11 mouse cellular contexts compared by ENCODE assay signal in the genomic region with DNA sequence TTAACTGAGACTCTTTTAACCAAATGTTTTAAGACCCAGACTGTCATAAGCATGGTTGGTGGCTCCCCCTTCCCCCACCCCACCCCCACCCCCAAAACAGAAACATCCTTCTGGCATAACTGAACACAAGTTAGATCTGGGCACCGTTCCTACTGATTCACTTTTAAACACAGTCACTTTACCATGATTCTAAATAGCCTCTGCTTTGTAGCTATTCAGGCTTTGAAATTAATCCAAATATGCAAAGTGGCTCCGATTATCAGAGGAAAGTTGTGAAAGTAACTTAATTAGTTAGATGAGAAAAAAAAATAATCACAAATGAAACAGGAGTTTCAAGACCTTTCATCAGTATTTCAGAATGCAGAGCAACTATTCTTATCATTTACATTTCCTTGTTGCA. TPM values are rescaled to one million over a fixed set of nuclear protein-coding genes. Genes with fewer than 3 reads are reported as not detected.
DNase-seq lines count a peak whose midpoint lies in the region; ATAC-seq lines count a peak whose summit lies in the region.
"Had no signal": no experiment of that assay in that cellular context is flagged by ENCODE, and none has a peak within 500 bp of the region (broad histone marks: within the 10 kb centered on the region; RNA-seq: fewer than 3 reads in every experiment).

No protein-coding gene starts in this region.

- intact Hi-C loops in heart, postnatal 10 days (cut with DNase I): no loop called here

- WGBS in heart, embryonic 15.5 days: 34% methylated on average over 2 of the region's 2 CpGs
- WGBS in embryonic facial prominence, embryonic 12.5 days: 11% methylated on average over 2 of the region's 2 CpGs
- 23% methylated on average over 2 of the region's 2 CpGs for WGBS in hindbrain, embryonic 16.5 days
- 7% methylated on average over 2 of the region's 2 CpGs for WGBS in midbrain, embryonic 13.5 days

- H3K9me3 ChIP-seq in heart, embryonic 15.5 days (replicated peaks): no peaks in the 10 kb centered on the region
- H3K9me3 ChIP-seq in embryonic facial prominence, embryonic 12.5 days: no peaks in the 10 kb centered on the region
- no peaks in the 10 kb centered on the region for H3K9me3 ChIP-seq in hindbrain, embryonic 16.5 days (ENCODE audit: control insufficient read depth, low read length)
- no peaks in the 10 kb centered on the region for H3K9me3 ChIP-seq in midbrain, embryonic 13.5 days

- H3K27me3 ChIP-seq in heart, embryonic 15.5 days: no peaks in the 10 kb centered on the region
- H3K27me3 ChIP-seq in embryonic facial prominence, embryonic 12.5 days: 0 out of 2 replicates have a peak, but pooled peaks cover 3% of the 10 kb centered on the region
- no peaks in the 10 kb centered on the region for H3K27me3 ChIP-seq in hindbrain, embryonic 16.5 days (replicated peaks; ENCODE audit: control insufficient read depth, insufficient read depth, low read length)
- H3K27me3 ChIP-seq in midbrain, embryonic 13.5 days: peaks cover 11% of the 10 kb centered on the region

- H3K36me3 ChIP-seq in heart, embryonic 15.5 days: no peaks in the 10 kb centered on the region
- H3K36me3 ChIP-seq in embryonic facial prominence, embryonic 12.5 days: no peaks in the 10 kb centered on the region
- no peaks in the 10 kb centered on the region for H3K36me3 ChIP-seq in hindbrain, embryonic 16.5 days (ENCODE audit: control insufficient read depth, insufficient read depth, low read length)
- H3K36me3 ChIP-seq in midbrain, embryonic 13.5 days: no peaks in the 10 kb centered on the region

- peak overlapping the region; percentile 66 for H3K27ac ChIP-seq in heart, embryonic 15.5 days
- H3K27ac ChIP-seq in embryonic facial prominence, embryonic 12.5 days: no peak overlapping the region; the same call in 1 of the 2 replicates
- H3K27ac ChIP-seq in hindbrain, embryonic 16.5 days (ENCODE audit: low read depth, low read length): peak overlapping the region; percentile 1; the same call in 1 of the 2 replicates
- H3K27ac ChIP-seq in midbrain, embryonic 13.5 days: peak overlapping the region; percentile 77; the same call in 1 of the 2 replicates

- H3K4me2 ChIP-seq in heart, embryonic 15.5 days: peak overlapping the region; percentile 80
- H3K4me2 ChIP-seq in embryonic facial prominence, embryonic 12.5 days (replicated peaks): peak overlapping the region; percentile 86
- H3K4me2 ChIP-seq in hindbrain, embryonic 16.5 days (ENCODE audit: low read length): peak overlapping the region; percentile 94
- H3K4me2 ChIP-seq in midbrain, embryonic 13.5 days (replicated peaks): peak overlapping the region; percentile 73

- peak overlapping the region; percentile 56 for H3K4me3 ChIP-seq in heart, embryonic 15.5 days
- H3K4me3 ChIP-seq in embryonic facial prominence, embryonic 12.5 days: peak overlapping the region; percentile 46
- H3K4me3 ChIP-seq in hindbrain, embryonic 16.5 days (ENCODE audit: low read length): peak overlapping the region; percentile 55
- peak overlapping the region; percentile 45 for H3K4me3 ChIP-seq in midbrain, embryonic 13.5 days (replicated peaks)

- DNase-seq in heart, postnatal 10 days: no peak
- DNase-seq in testis, postnatal 10 days (ENCODE audit: low spot score): no peak
- no peak for DNase-seq in testis, postnatal 14 days (ENCODE audit: low spot score)
- no peak for DNase-seq in left cerebral cortex, adult 8-10 months (ENCODE audit: low spot score in 2 of 2)
- DNase-seq: cerebellum, postnatal 10 days had no signal

- peak overlapping the region; percentile 42; the same call in 1 of the 2 replicates for H3K9ac ChIP-seq in heart, embryonic 15.5 days
- peak overlapping the region; percentile 20; the same call in 1 of the 2 replicates for H3K9ac ChIP-seq in embryonic facial prominence, embryonic 12.5 days
- H3K9ac ChIP-seq in hindbrain, embryonic 16.5 days (ENCODE audit: low read depth, low read length): no peak overlapping the region
- H3K9ac ChIP-seq in midbrain, embryonic 13.5 days (replicated peaks): peak overlapping the region; percentile 37

- ATAC-seq in heart, embryonic 15.5 days (replicated peaks; ENCODE audit: insufficient number of reproducible peaks, insufficient read depth, low FRiP score, low read depth): no peak
- ATAC-seq in embryonic facial prominence, embryonic 12.5 days (ENCODE audit: insufficient number of reproducible peaks, insufficient read depth, low FRiP score, low TSS enrichment): no peak
- ATAC-seq in hindbrain, embryonic 16.5 days: no peak
- no peak for ATAC-seq in midbrain, embryonic 13.5 days
- ATAC-seq: CD4-positive, CD25-positive, alpha-beta regulatory T cell, adult 4 months had no signal

- peaks cover 12% of the 10 kb centered on the region for H3K4me1 ChIP-seq in heart, embryonic 15.5 days (replicated peaks)
- peaks cover 29% of the 10 kb centered on the region for H3K4me1 ChIP-seq in embryonic facial prominence, embryonic 12.5 days
- peaks cover 15% of the 10 kb centered on the region for H3K4me1 ChIP-seq in hindbrain, embryonic 16.5 days (ENCODE audit: control insufficient read depth, insufficient read depth, low read depth, low read length)
- H3K4me1 ChIP-seq in midbrain, embryonic 13.5 days (replicated peaks): peaks cover 40% of the 10 kb centered on the region

RNA-seq across cellular contexts. Expression of gene Tnfrsf19, which starts 2.0 kb away (rescaled TPM):
- polyA plus RNA-seq in heart, embryonic 15.5 days (2015; fragmentation: Nextera tagmentation; extraction: Ambion mirVana): 16.7 and 22.8 TPM in 2 replicates
- 1 to 10 TPM; 3.4 to 6.7 TPM for total RNA-seq in heart, postnatal 10 days (2021)
- 49.0 and 62.6 TPM in 2 replicates for polyA plus RNA-seq in embryonic facial prominence, embryonic 12.5 days (2016; fragmentation: Nextera tagmentation; extraction: Ambion mirVana)
- polyA plus RNA-seq in hindbrain, embryonic 16.5 days (2015; fragmentation: Nextera tagmentation; extraction: Ambion mirVana): 29.8 and 33.6 TPM in 2 replicates
- polyA plus RNA-seq in midbrain, embryonic 13.5 days (2015; fragmentation: Nextera tagmentation; extraction: Ambion mirVana): 42.9 and 45.4 TPM in 2 replicates
- 10 to 100 TPM; 44.5 to 52.1 (median 47.5) TPM for total RNA-seq in left cerebral cortex, adult 8-10 months (2022)
- total RNA-seq: monocyte, adult 5-6 weeks had no signal
- polyA plus RNA-seq: CD4-positive, CD25-positive, alpha-beta regulatory T cell, adult 4 months had no signal
